Mouse (Mus musculus) small intestine, adult 2 months (tissue): Measurements from ENCODE around the gene Tomm7.

Source experiments
- CTCF ChIP-seq: fragments of 200-500 bp; IDR thresholded peaks from 2 replicates; pipeline ENCODE4 v1.5.1; 2012; ENCODE audit warnings: low read depth, mild to moderate bottlenecking, control low read depth, inconsistent platforms, low read length, moderate library complexity, mixed read lengths; ENCODE audit not compliant: insufficient replicate concordance, insufficient read length; ENCODE audit errors: extremely low read depth
- POLR2A ChIP-seq: fragments of 200-500 bp; IDR thresholded peaks from 2 replicates; pipeline ENCODE4 v1.6.1; 2012; ENCODE audit warnings: low read depth, mild to moderate bottlenecking, control low read depth, inconsistent platforms, low read length, moderate library complexity

DNA sequence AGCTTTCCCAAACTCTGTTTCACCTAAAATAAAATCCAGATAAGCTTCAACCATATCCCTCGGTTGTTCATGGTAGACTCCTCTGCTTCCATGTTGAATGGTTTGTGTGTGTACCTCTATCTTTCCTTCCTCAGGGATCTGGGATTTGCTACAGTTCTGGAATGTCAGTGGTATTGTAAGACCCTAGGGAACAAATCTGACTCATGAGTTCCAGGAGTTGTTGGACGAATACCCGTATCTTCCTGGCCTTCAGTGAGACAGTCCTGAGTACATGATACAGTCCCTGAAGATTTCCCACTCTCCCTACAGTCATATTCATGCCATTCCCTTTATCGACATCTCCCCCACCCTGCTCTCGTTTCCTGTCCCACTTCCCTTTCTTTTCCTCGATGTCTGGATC, 28.6 kb upstream of the Tomm7 start:
- TF ChIP-seq POLR2A (no peak), CTCF (no peak)
